Mouse (Mus musculus) bone marrow, adult 2 months (tissue): ENCODE results near the gene Ephb1. TPM values are rescaled to one million over a fixed set of nuclear protein-coding genes. Genes with fewer than 3 reads are reported as not detected.

ENCODE experiments used
- H3K27ac ChIP-seq: fragments of 200-500 bp; 2 replicates; pipeline ENCODE4 v1.5.1; 2012; ENCODE audit warnings: low read depth, mild to moderate bottlenecking, control low read depth, inconsistent platforms, low read length; ENCODE audit not compliant: control insufficient read depth, poor library complexity, insufficient read depth
- H3K4me1 ChIP-seq: fragments of 200-500 bp; 2 replicates; pipeline ENCODE4 v1.6.1; 2011; ENCODE audit warnings: low read length; ENCODE audit not compliant: control insufficient read depth, insufficient read depth
- H3K4me3 ChIP-seq: fragments of 200-500 bp; replicated peaks from 2 replicates; pipeline ENCODE3; 2011; ENCODE audit warnings: mild to moderate bottlenecking, low read depth, low read length, control low read depth; ENCODE audit not compliant: control insufficient read depth
- CTCF ChIP-seq: fragments of 200-500 bp; IDR thresholded peaks from 2 replicates; pipeline ENCODE4 v1.5.1; 2011; ENCODE audit warnings: low read length, control low read depth; ENCODE audit not compliant: control insufficient read depth, insufficient read depth
- POLR2A ChIP-seq: fragments of 200-500 bp; IDR thresholded peaks from 2 replicates; pipeline ENCODE4 v1.6.1; 2011; ENCODE audit warnings: low read depth, mild to moderate bottlenecking, control low read depth, low read length, borderline replicate concordance; ENCODE audit not compliant: control insufficient read depth
- WGBS: fragments of 180-500 bp; shearing (Covaris S2); methylation state at CpG from one replicate; pipeline ENCODE4 v1.1.7; 2018; 5-methylcytosine and 5-hydroxymethylcytosine counted together
- polyA plus RNA-seq: library from polyadenylated mRNA; stranded (reverse); fragments of >200 nt; gene quantifications from 2 replicates; pipeline ENCODE4 v1.2.4, GENCODE M21; 2011; ENCODE audit warnings: low replicate concordance; ENCODE audit not compliant: missing spikeins, insufficient read depth, insufficient read length

The Ephb1 gene
- polyA plus RNA-seq, 1 experiment, result 1.3 TPM

- H3K4me3 ChIP-seq, result no peak overlapping the region
- no peak overlapping the region for H3K27ac ChIP-seq
- 64% methylated on average over 4 of the region's 4 CpGs for WGBS
- no peaks in the 10 kb centered on the region for H3K4me1 ChIP-seq
- TF ChIP-seq POLR2A (no peak), CTCF (no peak)
These were observed 119.0 kb downstream of the Ephb1 start for GRCm38 (mm10) chr9:102235444-102235951.

DNA sequence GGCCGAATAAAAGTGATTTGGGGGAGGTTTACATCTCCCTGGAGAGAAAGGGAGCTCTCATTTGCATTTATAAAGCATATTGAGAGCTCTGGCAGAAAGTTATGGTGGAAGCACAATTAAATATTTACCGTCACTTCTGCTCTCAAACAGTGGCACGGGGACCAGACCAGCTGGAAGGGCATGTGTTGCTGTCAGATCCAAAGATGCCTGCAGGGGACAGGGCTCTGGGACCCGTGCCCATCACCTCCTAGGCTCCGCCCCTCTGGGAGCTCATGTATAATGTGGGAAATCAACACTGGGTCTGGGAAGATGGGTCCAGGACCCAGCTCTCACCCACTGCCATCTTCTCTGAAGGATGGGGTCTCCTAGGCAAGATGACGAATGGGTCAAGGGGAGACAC lies 123.2 kb downstream of the Ephb1 start:
- H3K4me1 ChIP-seq, result no peaks in the 10 kb centered on the region
- no peak overlapping the region for H3K27ac ChIP-seq
- WGBS, result 65% methylated on average over 6 of the region's 6 CpGs
- no peak overlapping the region for H3K4me3 ChIP-seq
- TF ChIP-seq POLR2A, result no peak
- TF ChIP-seq CTCF, result no peak

DNA sequence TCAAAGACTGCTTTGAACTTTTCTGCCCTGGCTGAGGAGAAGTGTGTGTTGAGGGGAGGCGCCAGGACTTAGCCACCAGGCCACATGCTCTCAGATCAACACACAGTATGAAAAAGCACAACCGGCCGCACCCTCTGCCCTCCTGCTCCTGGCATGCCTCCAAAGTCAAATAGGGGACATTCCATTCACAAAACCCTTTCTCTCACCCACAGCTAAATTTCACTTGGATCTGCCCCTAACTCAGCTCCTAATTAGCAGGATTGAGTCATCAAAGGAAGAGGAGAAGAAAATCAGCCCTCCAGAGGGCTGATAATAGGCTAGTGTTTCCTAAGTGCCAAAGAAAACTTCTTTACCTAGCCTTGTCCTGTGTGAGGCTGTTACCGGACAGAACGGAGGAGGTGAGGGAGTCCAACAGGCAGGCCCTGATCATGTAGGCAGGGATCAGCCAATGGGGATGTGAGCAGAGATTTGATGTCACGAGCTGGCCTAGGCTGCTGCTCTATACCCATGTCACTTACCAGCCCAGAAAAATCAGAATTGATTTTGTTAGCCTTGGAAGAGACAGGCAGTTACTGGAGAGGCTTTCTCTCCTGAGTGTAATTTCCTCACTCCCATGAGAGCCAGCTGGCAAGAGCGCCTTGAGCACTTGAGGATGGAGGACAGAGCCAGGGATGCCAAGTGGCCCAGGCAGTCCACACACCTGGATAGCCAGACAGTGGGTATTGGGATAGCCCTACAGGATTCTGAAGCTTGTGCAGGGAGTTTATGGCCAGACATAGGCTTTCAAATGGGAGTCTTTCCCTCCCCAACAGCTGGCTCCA lies 137.5 kb downstream of the Ephb1 start:
- Histone ChIP-seq H3K27ac (no peak overlapping the region), H3K4me3 (no peak overlapping the region), H3K4me1 (no peaks in the 10 kb centered on the region)
- WGBS, result 76% methylated on average over 7 of the region's 7 CpGs
- TF ChIP-seq CTCF (no peak), POLR2A (no peak)

- H3K27ac ChIP-seq, result no peak overlapping the region
- TF ChIP-seq CTCF (no peak), POLR2A (no peak)
- WGBS, result 42% methylated on average over 1 of the region's 1 CpGs
These were observed 142.5 kb downstream of the Ephb1 start for GRCm38 (mm10) chr9:102212036-102212383.

DNA sequence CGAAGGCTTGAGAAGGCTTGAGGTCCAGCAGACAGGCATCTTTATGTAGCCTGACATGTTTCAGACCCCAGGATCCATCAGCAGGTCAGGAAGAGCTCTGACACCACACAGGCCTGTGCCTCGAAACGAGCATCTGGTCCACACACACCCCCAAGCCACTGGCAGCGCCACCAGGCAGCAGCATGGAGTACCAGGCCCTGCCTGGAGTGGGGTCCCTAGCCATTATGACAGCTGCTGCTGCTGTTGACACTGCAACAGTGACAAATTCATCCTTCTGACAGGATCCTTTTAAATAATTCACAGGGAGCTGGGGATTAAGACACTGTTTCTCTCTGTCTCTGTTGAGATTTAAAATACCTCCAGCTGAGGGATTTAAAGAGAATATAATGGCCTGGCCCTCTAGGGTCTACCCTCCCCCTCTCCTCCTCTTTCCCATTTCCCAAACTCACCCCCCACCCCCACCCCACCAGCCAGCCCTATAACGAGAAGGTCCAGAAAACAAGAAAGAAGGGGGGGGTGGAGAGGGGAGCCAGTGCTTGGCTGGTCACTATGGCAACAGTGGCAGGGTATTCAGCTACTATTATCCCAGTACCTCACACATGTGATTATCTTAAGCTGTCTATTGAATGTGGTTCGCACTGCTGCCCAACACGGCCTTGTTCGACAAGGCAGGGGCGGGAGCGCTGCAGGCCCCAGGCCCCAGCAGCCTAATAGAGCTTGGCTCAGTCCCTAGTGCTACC lies 143.0 kb downstream of the Ephb1 start:
- TF ChIP-seq POLR2A (no peak), CTCF (no peak)
- 56% methylated on average over 10 of the region's 10 CpGs for WGBS
- no peaks in the 10 kb centered on the region for H3K4me1 ChIP-seq
- H3K4me3 ChIP-seq, result no peak overlapping the region
- H3K27ac ChIP-seq, result no peak overlapping the region

More at GRCm38 (mm10) chr9:102212036-102212383, 142.5 kb downstream of the Ephb1 start:
- Histone ChIP-seq H3K4me1 (no peaks in the 10 kb centered on the region), H3K4me3 (no peak overlapping the region)

- 74% methylated on average over 3 of the region's 3 CpGs for WGBS
- Histone ChIP-seq H3K27ac (no peak overlapping the region), H3K4me3 (no peak overlapping the region), H3K4me1 (no peaks in the 10 kb centered on the region)
- no peak for TF ChIP-seq CTCF
- TF ChIP-seq POLR2A, result no peak
These were observed 149.0 kb downstream of the Ephb1 start for GRCm38 (mm10) chr9:102205518-102205917.

- no peak for TF ChIP-seq POLR2A
- TF ChIP-seq CTCF, result no peak
- no peak overlapping the region for H3K27ac ChIP-seq
- whole genome bisulfite sequencing, result 83% methylated on average over 5 of the region's 5 CpGs
These were observed 152.6 kb downstream of the Ephb1 start for GRCm38 (mm10) chr9:102201867-102202266.

DNA sequence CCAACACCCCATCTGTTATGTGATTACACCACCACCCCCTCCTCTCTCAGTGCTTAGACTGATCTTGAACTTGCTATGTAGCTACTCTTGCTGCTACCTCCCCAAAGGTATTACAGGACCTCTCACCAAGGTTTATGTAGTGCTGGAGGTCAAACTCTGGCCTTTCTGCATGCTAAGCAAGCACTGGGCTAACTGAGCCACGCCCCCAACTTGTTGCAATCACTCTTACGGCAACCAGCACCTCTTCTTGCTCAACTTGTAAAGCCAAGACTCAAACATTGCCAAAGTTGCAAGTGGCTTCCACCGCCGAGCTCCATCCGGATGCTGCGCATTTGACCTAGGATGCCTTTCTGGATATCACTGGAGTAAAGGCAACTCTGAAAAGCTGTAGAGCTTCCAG lies 157.6 kb downstream of the Ephb1 start:
- H3K4me1 ChIP-seq, result no peaks in the 10 kb centered on the region
- TF ChIP-seq POLR2A (no peak), CTCF (no peak)
- WGBS, result 70% methylated on average over 6 of the region's 6 CpGs
- no peak overlapping the region for H3K27ac ChIP-seq
- no peak overlapping the region for H3K4me3 ChIP-seq

More at GRCm38 (mm10) chr9:102201867-102202266, 152.6 kb downstream of the Ephb1 start:
- Histone ChIP-seq H3K4me3 (no peak overlapping the region), H3K4me1 (no peaks in the 10 kb centered on the region)
